Mouse (Mus musculus): ENCODE data around the gene Iars2.

The Iars2 gene

GRCm38 (mm10) chr1:185328721-185329610, at the start of gene Iars2:
Gene Iars2 (minus strand): TSS chr1:185329396.
- DNase-seq (ENCODE audit: low read depth in 2 of 2, low spot score in 2 of 2) = peak; percentile 86 to 97

GRCm38 (mm10) chr1:185377429-185377828, 48.2 kb upstream of the Iars2 start:
- no peak for DNase-seq (ENCODE audit: low read depth in 2 of 2, low spot score in 2 of 2)

- DNase-seq (ENCODE audit: low read depth in 2 of 2, low spot score in 2 of 2) = no peak
Observed at GRCm38 (mm10) chr1:185376390-185376789, 47.2 kb upstream of the Iars2 start.

DNA sequence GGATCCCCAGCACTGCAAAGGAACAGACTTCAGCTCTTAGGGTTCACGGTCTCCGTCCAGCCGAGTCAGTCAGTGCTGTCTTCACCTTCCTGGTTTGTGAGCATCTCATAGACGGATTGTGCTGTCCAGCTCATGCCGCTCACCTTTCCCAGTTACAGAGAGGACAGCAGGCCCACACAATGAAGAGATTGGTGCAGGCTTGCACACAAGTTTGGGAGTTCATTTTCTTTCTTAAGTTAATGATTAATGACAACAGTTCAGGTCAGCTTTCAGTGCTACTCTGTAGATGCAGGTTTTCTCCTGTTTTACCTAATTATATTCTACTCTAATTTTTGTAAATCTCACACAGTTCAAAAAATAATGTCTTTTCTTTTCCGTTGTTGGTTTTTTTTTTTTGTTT, 40.8 kb upstream of the Iars2 start:
- no peak for DNase-seq (ENCODE audit: low read depth in 2 of 2, low spot score in 2 of 2)

DNA sequence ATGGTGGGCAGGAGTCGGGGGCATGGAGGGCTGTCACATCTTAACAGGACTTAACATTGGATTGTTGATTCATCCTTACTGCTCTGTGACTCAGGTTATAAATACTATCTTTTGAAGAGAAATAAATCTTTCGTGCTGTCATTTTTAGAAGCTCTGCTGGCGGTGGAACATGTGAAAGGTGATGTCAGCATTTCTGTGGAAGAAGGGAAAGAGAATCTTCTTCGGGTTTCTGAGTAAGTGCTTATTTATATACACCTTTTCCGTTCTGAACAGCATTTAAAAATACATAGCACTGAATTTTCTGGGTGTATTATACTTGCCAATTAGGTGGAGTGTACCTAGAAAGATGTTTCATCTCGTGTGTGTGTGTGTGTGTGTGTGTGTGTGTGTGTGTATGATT, 38.2 kb upstream of the Iars2 start:
- DNase-seq (ENCODE audit: low read depth in 2 of 2, low spot score in 2 of 2) = no peak

DNA sequence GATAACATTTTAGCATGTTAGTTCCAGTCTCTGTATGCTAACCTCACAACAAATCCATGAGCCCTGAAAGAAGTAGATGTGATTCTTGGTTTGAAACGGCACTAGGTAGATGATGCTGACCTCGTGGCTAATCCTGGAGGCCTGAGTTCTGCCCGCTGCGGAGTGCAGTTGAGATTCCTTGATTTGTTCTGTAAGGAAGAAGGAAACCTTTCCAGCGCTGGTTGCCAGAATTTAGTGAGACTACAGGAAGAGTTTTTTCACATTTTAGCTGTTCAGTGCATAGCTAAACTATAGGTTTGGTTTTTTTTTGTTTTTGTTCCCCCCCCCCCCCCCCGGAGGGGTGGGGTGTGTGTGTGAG, 35.0 kb upstream of the Iars2 start:
- DNase-seq (ENCODE audit: low read depth in 2 of 2, low spot score in 2 of 2) = no peak

DNA sequence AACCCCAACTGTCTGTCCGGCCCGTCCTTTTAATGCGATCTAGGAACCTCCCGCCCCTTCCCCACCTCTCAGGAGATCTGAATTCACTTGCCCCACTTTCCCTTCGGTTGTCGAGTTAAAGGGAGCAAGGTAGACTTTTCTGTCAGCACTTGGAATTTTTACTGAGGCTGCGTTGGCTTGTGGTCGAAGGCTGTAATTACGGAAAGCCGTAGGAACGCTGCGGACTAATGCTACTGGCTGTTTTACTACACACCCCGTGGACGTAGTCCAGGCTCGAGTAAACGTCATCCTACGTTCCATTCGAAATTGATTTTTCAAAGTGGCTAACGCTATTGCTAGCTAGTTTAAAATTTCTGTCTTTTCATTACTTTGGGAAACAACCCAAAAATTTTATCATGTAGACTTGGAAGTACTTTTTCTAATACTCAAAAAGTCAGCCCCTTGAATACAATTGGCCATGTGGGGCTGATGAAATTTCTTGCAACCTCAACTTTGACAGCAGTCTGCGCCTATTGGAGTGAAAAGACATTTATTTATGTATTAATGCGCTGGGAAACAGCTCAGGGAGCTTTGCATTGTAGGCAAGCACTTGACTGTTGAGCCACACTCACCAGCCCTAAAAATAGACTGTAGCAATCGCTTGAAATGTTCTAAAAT, 34.5 kb upstream of the Iars2 start:
- peak in 1 of 2 experiments; percentile 12 for DNase-seq (ENCODE audit: low read depth in 2 of 2, low spot score in 2 of 2)

GRCm38 (mm10) chr1:185362677-185363520, 33.7 kb upstream of the Iars2 start, which contains the start of gene Eprs:
Gene Eprs (plus strand): TSS chr1:185363044.
- peak; percentile 98 for DNase-seq (ENCODE audit: low read depth in 2 of 2, low spot score in 2 of 2)

- DNase-seq (ENCODE audit: low read depth in 2 of 2, low spot score in 2 of 2) = no peak
Observed at GRCm38 (mm10) chr1:185358211-185358610, 29.0 kb upstream of the Iars2 start.

DNA sequence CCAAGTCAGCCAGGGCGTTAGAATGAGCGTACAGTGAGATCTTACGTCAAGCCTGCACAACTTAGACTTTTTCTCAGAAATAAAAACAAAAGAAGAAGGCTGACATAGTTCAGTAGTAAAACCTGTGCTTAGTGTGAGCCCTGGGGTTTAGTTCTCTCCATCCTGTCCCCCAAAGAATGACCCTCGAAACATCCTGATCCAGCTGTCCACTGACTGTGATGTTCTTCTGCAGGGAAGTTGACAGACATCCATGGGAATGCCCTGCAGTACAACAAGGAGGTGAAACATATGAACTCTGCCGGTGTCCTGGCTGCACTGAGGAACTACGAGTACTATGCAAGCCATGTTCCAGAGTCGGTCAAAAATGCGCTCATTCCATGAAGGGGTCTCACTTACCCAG, 27.1 kb upstream of the Iars2 start:
- no peak for DNase-seq (ENCODE audit: low read depth in 2 of 2, low spot score in 2 of 2)

DNA sequence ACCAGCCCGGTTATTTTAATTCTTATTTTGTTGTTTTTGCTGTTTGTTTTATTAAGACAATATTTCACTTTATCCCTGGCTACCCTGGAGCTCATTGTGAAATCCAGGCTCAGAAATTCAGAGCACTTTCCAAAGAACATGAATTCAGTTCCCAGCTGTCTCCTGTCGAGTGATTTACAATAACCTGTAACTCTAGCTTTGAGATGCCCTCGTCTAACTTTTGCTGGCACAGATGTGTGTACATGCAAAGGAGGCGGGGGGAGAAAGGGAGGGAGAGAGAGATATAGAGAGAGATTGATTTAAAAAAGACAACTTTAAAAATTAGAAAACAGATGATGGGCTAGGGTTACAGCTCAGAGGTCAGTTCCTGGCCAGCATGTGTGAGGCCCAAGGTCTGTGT, 25.5 kb upstream of the Iars2 start:
- no peak for DNase-seq (ENCODE audit: low read depth in 2 of 2, low spot score in 2 of 2)

DNA sequence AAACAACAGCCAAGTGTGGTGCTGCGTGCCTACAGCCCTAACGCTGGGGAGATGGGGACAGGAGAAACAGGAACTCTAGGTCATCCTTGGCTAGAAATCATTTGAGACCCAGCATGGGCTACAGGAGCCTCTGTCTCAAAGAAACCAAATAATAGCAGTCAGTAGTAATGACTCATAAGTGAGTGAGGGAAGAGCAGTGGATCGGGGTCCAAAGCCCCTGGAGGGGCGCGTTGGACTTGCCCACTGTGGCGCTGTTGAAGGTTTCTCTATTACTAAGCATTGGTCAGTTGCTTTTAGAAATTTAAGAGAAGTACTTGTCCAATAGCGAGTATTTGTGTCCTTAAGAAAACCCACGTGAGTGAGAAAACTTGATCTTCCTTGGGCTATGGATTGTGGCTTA, 24.2 kb upstream of the Iars2 start:
- DNase-seq (ENCODE audit: low read depth in 2 of 2, low spot score in 2 of 2) = no peak

DNA sequence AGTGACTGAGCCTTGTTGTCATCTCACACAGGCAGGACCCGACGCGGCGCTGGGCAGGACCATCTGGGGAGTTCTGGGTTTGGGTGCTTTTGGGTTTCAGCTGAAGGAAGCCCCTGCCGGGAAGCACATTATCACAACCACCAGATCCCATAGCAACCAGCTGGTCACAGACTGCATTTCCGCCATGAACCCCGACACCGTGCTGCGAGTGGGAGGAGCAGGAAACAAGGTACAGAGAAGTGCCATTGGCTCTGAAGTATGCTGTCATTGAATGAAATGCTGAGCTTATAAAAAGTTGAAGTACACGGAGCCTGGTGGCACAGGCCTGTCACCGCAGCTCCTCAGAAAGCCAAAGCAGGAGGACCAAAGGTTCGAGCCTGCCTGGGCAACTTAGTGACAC, 23.0 kb upstream of the Iars2 start:
- DNase-seq (ENCODE audit: low read depth in 2 of 2, low spot score in 2 of 2) = peak in 1 of 2 experiments; percentile 11

DNA sequence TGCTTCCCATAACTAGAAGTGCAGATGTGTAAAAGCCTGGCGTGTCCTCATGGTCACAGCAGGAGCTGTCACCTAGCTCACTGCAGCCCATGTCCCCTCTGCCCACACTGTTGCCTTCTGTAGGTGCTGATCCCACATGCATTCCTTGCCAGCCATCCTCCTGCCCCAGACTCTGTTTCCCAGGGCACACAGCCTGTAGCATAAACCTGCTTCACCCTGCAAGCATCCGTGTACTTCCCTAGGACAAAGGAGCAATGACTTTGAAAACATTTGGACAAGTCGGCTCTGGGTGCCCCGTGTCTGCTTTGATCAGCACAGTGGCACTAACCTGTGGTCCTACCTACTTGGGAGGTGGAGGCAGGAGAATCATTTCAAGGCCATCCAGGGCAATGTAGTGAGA, 21.4 kb upstream of the Iars2 start:
- DNase-seq (ENCODE audit: low read depth in 2 of 2, low spot score in 2 of 2) = no peak

- no peak for DNase-seq (ENCODE audit: low read depth in 2 of 2, low spot score in 2 of 2)
Observed at GRCm38 (mm10) chr1:185349741-185350140, 20.5 kb upstream of the Iars2 start.

GRCm38 (mm10) chr1:185346188-185346587, 17.0 kb upstream of the Iars2 start:
- DNase-seq (ENCODE audit: low read depth in 2 of 2, low spot score in 2 of 2) = no peak

DNA sequence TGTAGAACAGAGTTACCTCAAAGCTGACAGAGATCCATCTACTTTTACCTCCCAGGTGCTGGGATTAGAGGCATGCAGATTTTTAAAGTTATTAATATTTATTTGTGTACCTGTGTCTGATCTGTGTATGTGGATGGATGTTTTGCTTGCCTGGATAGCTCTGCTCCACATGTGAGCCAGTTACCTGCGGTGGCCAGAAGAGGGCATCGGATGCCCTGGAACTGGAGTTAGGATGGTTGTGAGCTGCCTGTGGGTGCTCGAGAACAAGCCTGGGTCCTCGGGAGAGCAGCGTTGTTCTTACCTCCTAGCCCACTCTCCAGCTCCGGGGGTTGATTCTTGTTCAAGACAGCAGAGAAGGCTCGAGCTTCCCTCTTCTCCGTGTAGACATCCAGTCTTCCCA, 14.2 kb upstream of the Iars2 start:
- no peak for DNase-seq (ENCODE audit: low read depth in 2 of 2, low spot score in 2 of 2)

DNA sequence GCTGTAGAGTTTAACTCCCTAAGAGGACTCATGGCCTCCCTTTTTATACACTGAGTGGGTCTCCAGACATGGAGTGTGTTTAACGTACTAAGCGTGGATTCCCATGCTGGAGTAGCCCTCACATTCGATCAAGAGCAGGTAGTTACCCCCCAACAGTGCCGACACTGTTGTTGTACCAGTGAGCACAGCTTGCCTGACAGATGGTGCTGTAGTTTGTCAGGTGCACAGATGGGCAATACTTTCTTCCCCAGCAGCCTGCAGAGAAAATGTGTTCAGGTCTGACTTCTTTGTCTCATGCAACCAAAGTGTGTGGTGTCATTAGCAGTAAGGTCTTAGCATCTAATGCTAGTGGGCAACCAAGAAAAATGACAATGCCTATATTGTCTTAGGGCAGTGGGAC, 13.2 kb upstream of the Iars2 start:
- no peak for DNase-seq (ENCODE audit: low read depth in 2 of 2, low spot score in 2 of 2)

DNA sequence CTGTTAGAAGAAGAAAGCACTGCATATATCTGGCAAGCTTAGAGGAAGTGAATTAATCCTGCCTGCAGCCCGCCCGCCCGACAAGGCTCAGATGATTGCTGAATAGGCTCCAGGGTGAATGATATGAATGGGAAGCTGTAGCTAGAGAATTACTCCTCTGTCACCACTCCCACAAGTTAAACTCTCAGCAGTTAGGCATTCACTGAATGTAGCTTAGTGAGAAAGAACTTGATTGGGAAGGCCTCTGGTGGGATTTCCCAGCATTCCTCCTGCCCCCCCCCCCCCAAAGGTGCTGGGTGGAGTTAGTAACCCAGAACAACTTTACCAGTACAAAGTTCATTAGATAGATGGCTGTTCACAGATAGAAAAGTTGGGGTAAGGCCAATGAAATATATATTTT, 7.3 kb upstream of the Iars2 start:
- no peak for DNase-seq (ENCODE audit: low read depth in 2 of 2, low spot score in 2 of 2)

DNA sequence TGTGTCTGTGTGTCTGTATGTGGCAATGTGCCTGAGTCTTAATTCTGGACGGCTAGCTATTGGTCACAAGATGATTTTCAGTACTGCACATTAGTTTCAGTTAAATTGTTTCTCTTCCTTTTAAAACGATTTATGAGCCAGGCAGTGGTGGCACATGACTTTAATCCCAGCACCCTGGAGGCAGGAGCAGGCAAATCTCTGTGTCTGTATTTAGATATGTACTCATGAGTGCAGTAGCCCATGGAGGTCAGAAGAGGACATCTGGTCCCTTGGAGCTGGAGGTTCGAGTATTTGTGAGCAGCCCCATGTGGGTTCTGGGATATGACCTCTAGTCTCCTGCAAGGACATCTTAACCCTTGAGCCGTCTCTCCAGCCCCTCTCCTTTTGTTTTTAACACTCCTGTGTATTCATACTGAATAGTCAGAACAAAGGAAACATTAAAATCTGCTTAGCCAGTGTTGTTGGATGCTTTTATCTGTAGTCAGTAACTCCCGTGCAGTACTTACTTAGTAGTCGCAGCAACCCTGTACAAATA, 6.1 kb upstream of the Iars2 start:
- DNase-seq (ENCODE audit: low read depth in 2 of 2, low spot score in 2 of 2) = no peak

DNA sequence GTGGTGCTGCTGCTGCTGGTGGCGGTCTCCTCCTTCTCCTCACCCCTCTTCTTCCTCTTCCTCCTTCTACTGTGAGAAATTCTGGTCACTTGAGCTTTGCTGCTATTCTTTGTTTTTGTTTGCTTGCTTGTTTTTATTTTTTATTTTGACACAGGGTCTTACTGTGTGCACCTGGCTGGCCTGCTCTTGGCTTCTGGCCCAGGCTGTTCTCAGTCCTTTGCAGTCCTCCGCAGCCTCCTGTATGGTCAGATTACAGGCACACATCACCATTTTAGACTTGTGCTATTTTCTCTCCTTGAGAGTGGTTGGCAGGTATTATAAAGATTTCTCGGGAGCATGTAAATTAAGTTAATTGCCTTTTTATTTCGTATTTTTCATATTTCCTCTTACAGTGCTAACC, 4.9 kb upstream of the Iars2 start:
- DNase-seq (ENCODE audit: low read depth in 2 of 2, low spot score in 2 of 2) = no peak
